Mouse (Mus musculus): ENCODE data around the gene Krt4. TPM values are rescaled to one million over a fixed set of nuclear protein-coding genes. Genes with fewer than 3 reads are reported as not detected.

The Krt4 gene
- 0.42 and 0.82 TPM in 2 replicates for polyA plus RNA-seq (2015; fragmentation: Nextera tagmentation; extraction: Ambion mirVana)

- no peak within 1 kb of the TSS for H3K4me3 ChIP-seq (ENCODE audit: low read length)
- WGBS = 75% methylated on average over 11 of the region's 11 CpGs
These were observed at the start of gene Krt4 for GRCm38 (mm10) chr15:101924635-101925034. Gene Krt4 (minus strand): TSS chr15:101924735.

GRCm38 (mm10) chr15:101973414-101974077, 49.0 kb upstream of the Krt4 start:
- WGBS = 11% methylated on average over 15 of the region's 15 CpGs
- Histone ChIP-seq H3K9ac (replicated peaks; ENCODE audit: low read length) (0 out of 2 replicates have a peak overlapping the region, but pooled peaks have one; percentile 11), H3K4me1 (ENCODE audit: insufficient read depth, low read length) (peaks cover 37% of the 10 kb centered on the region), H3K27ac (ENCODE audit: low read length) (no peak overlapping the region), H3K36me3 (ENCODE audit: insufficient read depth, low read length) (no peaks in the 10 kb centered on the region), H3K4me2 (replicated peaks; ENCODE audit: low read depth, low read length) (no peak overlapping the region), H3K4me3 (ENCODE audit: low read length) (no peak overlapping the region), H3K27me3 (ENCODE audit: insufficient read depth, low read length) (no peaks in the 10 kb centered on the region), H3K9me3 (ENCODE audit: low read length) (no peaks in the 10 kb centered on the region)
- ATAC-seq (ENCODE audit: low FRiP score, low TSS enrichment) = no peak

More at GRCm38 (mm10) chr15:101924635-101925034, at the start of gene Krt4:
- H3K36me3 ChIP-seq (ENCODE audit: insufficient read depth, low read length) = no peaks in the 10 kb centered on the region
- no peak within 1 kb of the TSS for H3K27ac ChIP-seq (ENCODE audit: low read length)
- no peaks in the 10 kb centered on the region for H3K27me3 ChIP-seq (ENCODE audit: insufficient read depth, low read length)
- no peak for ATAC-seq (ENCODE audit: low FRiP score, low TSS enrichment)
- H3K4me2 ChIP-seq (replicated peaks; ENCODE audit: low read depth, low read length) = no peak within 1 kb of the TSS
- no peak within 1 kb of the TSS for H3K9ac ChIP-seq (replicated peaks; ENCODE audit: low read length)
- H3K9me3 ChIP-seq (ENCODE audit: low read length) = no peaks in the 10 kb centered on the region
- H3K4me1 ChIP-seq (ENCODE audit: insufficient read depth, low read length) = peaks cover 18% of the 10 kb centered on the region

GRCm38 (mm10) chr15:101970536-101970935, 46.0 kb upstream of the Krt4 start:
- WGBS = 6% methylated on average over 3 of the region's 6 CpGs

GRCm38 (mm10) chr15:101966808-101967207, 42.3 kb upstream of the Krt4 start:
- no peak for ATAC-seq (ENCODE audit: low FRiP score, low TSS enrichment)

More at GRCm38 (mm10) chr15:101970536-101970935, 46.0 kb upstream of the Krt4 start:
- no peak for ATAC-seq (ENCODE audit: low FRiP score, low TSS enrichment)
- peaks cover 8% of the 10 kb centered on the region; the same call in 1 of the 2 replicates for H3K4me1 ChIP-seq (ENCODE audit: insufficient read depth, low read length)
- H3K4me3 ChIP-seq (ENCODE audit: low read length) = no peak overlapping the region
- H3K27ac ChIP-seq (ENCODE audit: low read length) = no peak overlapping the region
- H3K36me3 ChIP-seq (ENCODE audit: insufficient read depth, low read length) = no peaks in the 10 kb centered on the region
- no peaks in the 10 kb centered on the region for H3K27me3 ChIP-seq (ENCODE audit: insufficient read depth, low read length)
- H3K9ac ChIP-seq (replicated peaks; ENCODE audit: low read length) = peak overlapping the region; percentile 9; the same call in 1 of the 2 replicates
- H3K4me2 ChIP-seq (replicated peaks; ENCODE audit: low read depth, low read length) = no peak overlapping the region
- H3K9me3 ChIP-seq (ENCODE audit: low read length) = no peaks in the 10 kb centered on the region

GRCm38 (mm10) chr15:101958891-101959290, 34.4 kb upstream of the Krt4 start:
- no peaks in the 10 kb centered on the region for H3K9me3 ChIP-seq (ENCODE audit: low read length)
- no peak overlapping the region for H3K4me3 ChIP-seq (ENCODE audit: low read length)
- H3K27me3 ChIP-seq (ENCODE audit: insufficient read depth, low read length) = no peaks in the 10 kb centered on the region
- H3K27ac ChIP-seq (ENCODE audit: low read length) = no peak overlapping the region
- H3K9ac ChIP-seq (replicated peaks; ENCODE audit: low read length) = no peak overlapping the region
- no peak for ATAC-seq (ENCODE audit: low FRiP score, low TSS enrichment)
- H3K4me1 ChIP-seq (ENCODE audit: insufficient read depth, low read length) = no peaks in the 10 kb centered on the region
- H3K4me2 ChIP-seq (replicated peaks; ENCODE audit: low read depth, low read length) = no peak overlapping the region
- H3K36me3 ChIP-seq (ENCODE audit: insufficient read depth, low read length) = no peaks in the 10 kb centered on the region
- 75% methylated on average over 3 of the region's 3 CpGs for WGBS

More at GRCm38 (mm10) chr15:101966808-101967207, 42.3 kb upstream of the Krt4 start:
- 72% methylated on average over 8 of the region's 8 CpGs for WGBS
- no peak overlapping the region for H3K4me2 ChIP-seq (replicated peaks; ENCODE audit: low read depth, low read length)
- no peak overlapping the region for H3K4me3 ChIP-seq (ENCODE audit: low read length)
- H3K9ac ChIP-seq (replicated peaks; ENCODE audit: low read length) = no peak overlapping the region
- H3K27me3 ChIP-seq (ENCODE audit: insufficient read depth, low read length) = no peaks in the 10 kb centered on the region
- 0 out of 2 replicates have a peak, but pooled peaks cover 6% of the 10 kb centered on the region for H3K4me1 ChIP-seq (ENCODE audit: insufficient read depth, low read length)
- H3K27ac ChIP-seq (ENCODE audit: low read length) = no peak overlapping the region
- H3K9me3 ChIP-seq (ENCODE audit: low read length) = no peaks in the 10 kb centered on the region
- H3K36me3 ChIP-seq (ENCODE audit: insufficient read depth, low read length) = no peaks in the 10 kb centered on the region

GRCm38 (mm10) chr15:101954187-101954586, 29.7 kb upstream of the Krt4 start, which contains the start of gene Krt78:
Gene Krt78 (minus strand): TSS chr15:101954287.
- no peaks in the 10 kb centered on the region for H3K36me3 ChIP-seq (ENCODE audit: insufficient read depth, low read length)
- no peak within 1 kb of the TSS for H3K27ac ChIP-seq (ENCODE audit: low read length)

GRCm38 (mm10) chr15:101952733-101953474, 28.4 kb upstream of the Krt4 start:
- no peaks in the 10 kb centered on the region for H3K9me3 ChIP-seq (ENCODE audit: low read length)
- 79% methylated on average over 7 of the region's 7 CpGs for WGBS
- no peak overlapping the region for H3K4me2 ChIP-seq (replicated peaks; ENCODE audit: low read depth, low read length)
- no peak overlapping the region for H3K27ac ChIP-seq (ENCODE audit: low read length)
- no peak overlapping the region for H3K4me3 ChIP-seq (ENCODE audit: low read length)
- no peak overlapping the region for H3K9ac ChIP-seq (replicated peaks; ENCODE audit: low read length)
- no peaks in the 10 kb centered on the region for H3K27me3 ChIP-seq (ENCODE audit: insufficient read depth, low read length)
- H3K4me1 ChIP-seq (ENCODE audit: insufficient read depth, low read length) = no peaks in the 10 kb centered on the region
- no peak for ATAC-seq (ENCODE audit: low FRiP score, low TSS enrichment)
- no peaks in the 10 kb centered on the region for H3K36me3 ChIP-seq (ENCODE audit: insufficient read depth, low read length)

More at GRCm38 (mm10) chr15:101954187-101954586, 29.7 kb upstream of the Krt4 start, which contains the start of gene Krt78:
- Histone ChIP-seq H3K4me2 (replicated peaks; ENCODE audit: low read depth, low read length) (no peak within 1 kb of the TSS), H3K9me3 (ENCODE audit: low read length) (no peaks in the 10 kb centered on the region), H3K9ac (replicated peaks; ENCODE audit: low read length) (no peak within 1 kb of the TSS), H3K4me3 (ENCODE audit: low read length) (no peak within 1 kb of the TSS), H3K27me3 (ENCODE audit: insufficient read depth, low read length) (no peaks in the 10 kb centered on the region), H3K4me1 (ENCODE audit: insufficient read depth, low read length) (no peaks in the 10 kb centered on the region)
- 84% methylated on average over 9 of the region's 9 CpGs for WGBS
- ATAC-seq (ENCODE audit: low FRiP score, low TSS enrichment) = no peak

GRCm38 (mm10) chr15:101945430-101945829, 20.9 kb upstream of the Krt4 start:
- H3K27ac ChIP-seq (ENCODE audit: low read length) = no peak overlapping the region
- no peaks in the 10 kb centered on the region for H3K9me3 ChIP-seq (ENCODE audit: low read length)
- H3K27me3 ChIP-seq (ENCODE audit: insufficient read depth, low read length) = no peaks in the 10 kb centered on the region
- H3K4me1 ChIP-seq (ENCODE audit: insufficient read depth, low read length) = peaks cover 13% of the 10 kb centered on the region
- H3K36me3 ChIP-seq (ENCODE audit: insufficient read depth, low read length) = no peaks in the 10 kb centered on the region
- 93% methylated on average over 1 of the region's 1 CpGs for WGBS
- H3K4me2 ChIP-seq (replicated peaks; ENCODE audit: low read depth, low read length) = no peak overlapping the region
- ATAC-seq (ENCODE audit: low FRiP score, low TSS enrichment) = no peak
- H3K4me3 ChIP-seq (ENCODE audit: low read length) = no peak overlapping the region
- H3K9ac ChIP-seq (replicated peaks; ENCODE audit: low read length) = no peak overlapping the region

GRCm38 (mm10) chr15:101941948-101942347, 17.4 kb upstream of the Krt4 start:
- WGBS = 25% methylated on average over 8 of the region's 8 CpGs
- H3K27me3 ChIP-seq (ENCODE audit: insufficient read depth, low read length) = no peaks in the 10 kb centered on the region
- H3K4me2 ChIP-seq (replicated peaks; ENCODE audit: low read depth, low read length) = no peak overlapping the region
- no peaks in the 10 kb centered on the region for H3K36me3 ChIP-seq (ENCODE audit: insufficient read depth, low read length)
- peak; percentile 64; the same call in 1 of the 2 replicates for ATAC-seq (ENCODE audit: low FRiP score, low TSS enrichment)
- H3K27ac ChIP-seq (ENCODE audit: low read length) = peak overlapping the region; percentile 32; the same call in 1 of the 2 replicates
- H3K4me1 ChIP-seq (ENCODE audit: insufficient read depth, low read length) = peaks cover 15% of the 10 kb centered on the region
- H3K9me3 ChIP-seq (ENCODE audit: low read length) = no peaks in the 10 kb centered on the region
- no peak overlapping the region for H3K9ac ChIP-seq (replicated peaks; ENCODE audit: low read length)
- H3K4me3 ChIP-seq (ENCODE audit: low read length) = no peak overlapping the region

All from kidney, embryonic 16.5 days (tissue).